Mouse (Mus musculus): ENCODE data around the gene Wwc2. TPM values are rescaled to one million over a fixed set of nuclear protein-coding genes. Genes with fewer than 3 reads are reported as not detected.

Wwc2 gene
- polyA plus RNA-seq, 1 experiment from 2014 or later, result 7.7 TPM

- Histone ChIP-seq H3K27me3 (ENCODE audit: control insufficient read depth, insufficient read depth, low read length) (no peaks in the 10 kb centered on the region), H3K36me3 (replicated peaks; ENCODE audit: control insufficient read depth, insufficient read depth) (no peaks in the 10 kb centered on the region), H3K4me3 (replicated peaks; ENCODE audit: low read length) (no peak overlapping the region), H3K9me3 (ENCODE audit: control insufficient read depth, low read length) (no peaks in the 10 kb centered on the region), H3K27ac (no peak overlapping the region), H3K9ac (no peak overlapping the region), H3K4me1 (replicated peaks; ENCODE audit: control insufficient read depth, insufficient read depth, low read length) (no peaks in the 10 kb centered on the region), H3K4me2 (replicated peaks) (no peak overlapping the region)
- DNase-seq (ENCODE audit: low spot score), result no peak
- no peak for ATAC-seq (ENCODE audit: low FRiP score)
- 76% methylated on average over 4 of the region's 4 CpGs for WGBS
Measured at GRCm38 (mm10) chr8:47922011-47922410, 68.7 kb downstream of the Wwc2 start.

GRCm38 (mm10) chr8:47920575-47921144, 70.1 kb downstream of the Wwc2 start:
- H3K4me2 ChIP-seq (replicated peaks), result no peak overlapping the region
- WGBS, result 99% methylated on average over 6 of the region's 6 CpGs

GRCm38 (mm10) chr8:47917060-47918035, 73.4 kb downstream of the Wwc2 start:
- Histone ChIP-seq H3K4me3 (replicated peaks; ENCODE audit: low read length) (no peak overlapping the region), H3K27me3 (ENCODE audit: control insufficient read depth, insufficient read depth, low read length) (no peaks in the 10 kb centered on the region), H3K9ac (no peak overlapping the region), H3K9me3 (ENCODE audit: control insufficient read depth, low read length) (no peaks in the 10 kb centered on the region), H3K4me2 (replicated peaks) (no peak overlapping the region), H3K4me1 (replicated peaks; ENCODE audit: control insufficient read depth, insufficient read depth, low read length) (peaks cover 8% of the 10 kb centered on the region), H3K36me3 (replicated peaks; ENCODE audit: control insufficient read depth, insufficient read depth) (no peaks in the 10 kb centered on the region), H3K27ac (no peak overlapping the region)
- WGBS, result 88% methylated on average over 19 of the region's 19 CpGs
- ATAC-seq (ENCODE audit: low FRiP score) (no peak), DNase-seq (ENCODE audit: low spot score) (no peak)

More at GRCm38 (mm10) chr8:47920575-47921144, 70.1 kb downstream of the Wwc2 start:
- Histone ChIP-seq H3K27me3 (ENCODE audit: control insufficient read depth, insufficient read depth, low read length) (no peaks in the 10 kb centered on the region), H3K4me1 (replicated peaks; ENCODE audit: control insufficient read depth, insufficient read depth, low read length) (peaks cover 8% of the 10 kb centered on the region), H3K9me3 (ENCODE audit: control insufficient read depth, low read length) (no peaks in the 10 kb centered on the region), H3K36me3 (replicated peaks; ENCODE audit: control insufficient read depth, insufficient read depth) (no peaks in the 10 kb centered on the region), H3K9ac (no peak overlapping the region), H3K27ac (no peak overlapping the region), H3K4me3 (replicated peaks; ENCODE audit: low read length) (no peak overlapping the region)
- DNase-seq (ENCODE audit: low spot score), result no peak
- ATAC-seq (ENCODE audit: low FRiP score), result no peak

- no peak overlapping the region for H3K4me2 ChIP-seq (replicated peaks)
- H3K36me3 ChIP-seq (replicated peaks; ENCODE audit: control insufficient read depth, insufficient read depth), result no peaks in the 10 kb centered on the region
- H3K27me3 ChIP-seq (ENCODE audit: control insufficient read depth, insufficient read depth, low read length), result no peaks in the 10 kb centered on the region
- DNase-seq (ENCODE audit: low spot score), result no peak
- no peak overlapping the region for H3K9ac ChIP-seq
- 93% methylated on average over 2 of the region's 2 CpGs for WGBS
- H3K4me3 ChIP-seq (replicated peaks; ENCODE audit: low read length), result no peak overlapping the region
- peaks cover 8% of the 10 kb centered on the region for H3K4me1 ChIP-seq (replicated peaks; ENCODE audit: control insufficient read depth, insufficient read depth, low read length)
- H3K9me3 ChIP-seq (ENCODE audit: control insufficient read depth, low read length), result no peaks in the 10 kb centered on the region
- no peak overlapping the region for H3K27ac ChIP-seq
- ATAC-seq (ENCODE audit: low FRiP score), result no peak
Measured at GRCm38 (mm10) chr8:47915521-47915920, 75.2 kb downstream of the Wwc2 start.

- H3K4me1 ChIP-seq (replicated peaks; ENCODE audit: control insufficient read depth, insufficient read depth, low read length), result peaks cover 8% of the 10 kb centered on the region
- ATAC-seq (ENCODE audit: low FRiP score) (no peak), DNase-seq (ENCODE audit: low spot score) (no peak)
- 93% methylated on average over 7 of the region's 7 CpGs for WGBS
- no peaks in the 10 kb centered on the region for H3K27me3 ChIP-seq (ENCODE audit: control insufficient read depth, insufficient read depth, low read length)
- H3K4me3 ChIP-seq (replicated peaks; ENCODE audit: low read length), result no peak overlapping the region
- H3K9ac ChIP-seq, result no peak overlapping the region
- H3K27ac ChIP-seq, result no peak overlapping the region
- no peak overlapping the region for H3K4me2 ChIP-seq (replicated peaks)
- H3K9me3 ChIP-seq (ENCODE audit: control insufficient read depth, low read length), result peaks cover under 1% of the 10 kb centered on the region
- H3K36me3 ChIP-seq (replicated peaks; ENCODE audit: control insufficient read depth, insufficient read depth), result no peaks in the 10 kb centered on the region
Measured at GRCm38 (mm10) chr8:47914946-47915345, 75.8 kb downstream of the Wwc2 start.

- DNase-seq (ENCODE audit: low spot score) (no peak), ATAC-seq (ENCODE audit: low FRiP score) (no peak)
- Histone ChIP-seq H3K9me3 (ENCODE audit: control insufficient read depth, low read length) (peaks cover 8% of the 10 kb centered on the region), H3K4me1 (replicated peaks; ENCODE audit: control insufficient read depth, insufficient read depth, low read length) (peaks cover 8% of the 10 kb centered on the region), H3K4me3 (replicated peaks; ENCODE audit: low read length) (no peak overlapping the region), H3K27me3 (ENCODE audit: control insufficient read depth, insufficient read depth, low read length) (no peaks in the 10 kb centered on the region), H3K36me3 (replicated peaks; ENCODE audit: control insufficient read depth, insufficient read depth) (no peaks in the 10 kb centered on the region), H3K27ac (no peak overlapping the region), H3K4me2 (replicated peaks) (no peak overlapping the region), H3K9ac (no peak overlapping the region)
- WGBS, result 91% methylated on average over 8 of the region's 8 CpGs
Measured at GRCm38 (mm10) chr8:47914161-47914560, 76.6 kb downstream of the Wwc2 start.

GRCm38 (mm10) chr8:47913621-47914020, 77.1 kb downstream of the Wwc2 start:
- Histone ChIP-seq H3K9ac (no peak overlapping the region), H3K27me3 (ENCODE audit: control insufficient read depth, insufficient read depth, low read length) (no peaks in the 10 kb centered on the region), H3K9me3 (ENCODE audit: control insufficient read depth, low read length) (peaks cover 9% of the 10 kb centered on the region), H3K4me1 (replicated peaks; ENCODE audit: control insufficient read depth, insufficient read depth, low read length) (peaks cover 8% of the 10 kb centered on the region), H3K4me3 (replicated peaks; ENCODE audit: low read length) (no peak overlapping the region), H3K4me2 (replicated peaks) (no peak overlapping the region), H3K36me3 (replicated peaks; ENCODE audit: control insufficient read depth, insufficient read depth) (no peaks in the 10 kb centered on the region), H3K27ac (no peak overlapping the region)
- no peak for ATAC-seq (ENCODE audit: low FRiP score)
- 79% methylated on average over 9 of the region's 9 CpGs for WGBS
- no peak for DNase-seq (ENCODE audit: low spot score)

GRCm38 (mm10) chr8:47909681-47910080, 81.0 kb downstream of the Wwc2 start:
- no peaks in the 10 kb centered on the region for H3K27me3 ChIP-seq (ENCODE audit: control insufficient read depth, insufficient read depth, low read length)
- H3K4me2 ChIP-seq (replicated peaks), result no peak overlapping the region
- no peak for DNase-seq (ENCODE audit: low spot score)
- no peak overlapping the region for H3K9ac ChIP-seq
- no peaks in the 10 kb centered on the region for H3K36me3 ChIP-seq (replicated peaks; ENCODE audit: control insufficient read depth, insufficient read depth)
- no peak overlapping the region for H3K4me3 ChIP-seq (replicated peaks; ENCODE audit: low read length)
- no peaks in the 10 kb centered on the region for H3K4me1 ChIP-seq (replicated peaks; ENCODE audit: control insufficient read depth, insufficient read depth, low read length)
- WGBS, result 97% methylated on average over 11 of the region's 11 CpGs
- no peak for ATAC-seq (ENCODE audit: low FRiP score)
- no peak overlapping the region for H3K27ac ChIP-seq
- peaks cover 9% of the 10 kb centered on the region for H3K9me3 ChIP-seq (ENCODE audit: control insufficient read depth, low read length)

GRCm38 (mm10) chr8:47907056-47907455, 83.7 kb downstream of the Wwc2 start:
- Histone ChIP-seq H3K36me3 (replicated peaks; ENCODE audit: control insufficient read depth, insufficient read depth) (no peaks in the 10 kb centered on the region), H3K4me2 (replicated peaks) (no peak overlapping the region), H3K27ac (no peak overlapping the region), H3K4me1 (replicated peaks; ENCODE audit: control insufficient read depth, insufficient read depth, low read length) (no peaks in the 10 kb centered on the region), H3K9me3 (ENCODE audit: control insufficient read depth, low read length) (peaks cover 9% of the 10 kb centered on the region), H3K4me3 (replicated peaks; ENCODE audit: low read length) (no peak overlapping the region), H3K27me3 (ENCODE audit: control insufficient read depth, insufficient read depth, low read length) (no peaks in the 10 kb centered on the region), H3K9ac (no peak overlapping the region)
- DNase-seq (ENCODE audit: low spot score) (no peak), ATAC-seq (ENCODE audit: low FRiP score) (no peak)
- 87% methylated on average over 9 of the region's 9 CpGs for WGBS

Data from hindbrain, embryonic 14.5 days (tissue).